Mouse (Mus musculus): Measurements from ENCODE around the gene Arid3a.

- TF ChIP-seq CTCF (IDR thresholded peaks at IDR 0.05) (no peak), EP300 (IDR thresholded peaks at IDR 0.05; ENCODE audit: insufficient read depth, low read depth, low read length) (no peak), POLR2A (IDR thresholded peaks at IDR 0.05; ENCODE audit: insufficient read depth, low read depth, low read length) (no peak)
These were observed 63.0 kb downstream of the Arid3a start for GRCm38 (mm10) chr10:79989870-79990269.
